Comparison of ENCODE assay signal across 8 mouse cellular contexts in the genomic region with DNA sequence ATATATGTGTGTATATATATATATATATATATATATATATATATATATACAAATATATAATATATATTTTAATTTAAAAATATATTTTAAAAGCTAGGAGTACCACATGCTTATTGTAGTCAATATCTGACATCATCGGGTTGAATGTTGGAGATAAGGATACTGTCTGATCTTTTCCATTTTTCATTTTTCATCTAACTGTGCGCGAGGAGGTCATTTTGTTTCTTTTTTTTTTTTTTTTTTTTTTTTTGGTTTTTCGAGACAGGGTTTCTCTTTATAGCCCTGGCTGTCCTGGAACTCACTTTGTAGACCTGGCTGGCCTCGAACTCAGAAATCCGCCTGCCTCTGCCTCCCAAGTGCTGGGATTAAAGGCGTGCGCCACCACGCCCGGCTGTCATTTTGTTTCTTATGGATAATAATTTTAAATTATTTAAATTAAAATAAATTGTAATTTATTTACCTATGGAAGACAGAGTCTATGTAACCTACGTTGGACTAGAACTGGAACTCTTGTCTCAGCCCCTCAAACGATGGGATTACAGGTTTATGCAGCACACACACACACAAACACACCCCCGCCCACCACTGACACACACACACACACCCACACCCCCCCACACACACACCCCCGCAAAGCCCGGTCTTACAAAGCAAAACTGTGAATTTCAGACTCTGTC. TPM values are rescaled to one million over a fixed set of nuclear protein-coding genes. Genes with fewer than 3 reads are reported as not detected.
A peak's percentile ranks its signal among the peaks of the same experiment; 100 is the strongest.
DNase-seq lines count a peak whose midpoint lies in the region; ATAC-seq and TF ChIP-seq lines count a peak whose summit lies in the region.
"Not testable (repeated sequence)": the region's sequence is repeated elsewhere in the genome, so short reads cannot be mapped to it uniquely, and the experiment has no call there.

No protein-coding gene starts in this region.

- not testable (repeated sequence) for H3K9me3 ChIP-seq in forebrain, embryonic 11.5 days (ENCODE audit: control insufficient read depth, low read length); heart, embryonic 14.5 days (ENCODE audit: control insufficient read depth, low read length); intestine, embryonic 14.5 days (ENCODE audit: control insufficient read depth, low read length); limb, embryonic 12.5 days; midbrain, embryonic 15.5 days; stomach, embryonic 14.5 days (ENCODE audit: control insufficient read depth, low read depth, low read length)

- not testable (repeated sequence) for H3K9ac ChIP-seq in forebrain, embryonic 11.5 days (ENCODE audit: low read length); intestine, embryonic 14.5 days (ENCODE audit: low read length); limb, embryonic 12.5 days (replicated peaks); midbrain, embryonic 15.5 days; stomach, embryonic 14.5 days (replicated peaks; ENCODE audit: low read depth, low read length)
- 0 out of 2 replicates have a peak overlapping the region, but pooled peaks have one; percentile 54 for H3K9ac ChIP-seq in heart, embryonic 14.5 days (ENCODE audit: low read length)

- not testable (repeated sequence) for H3K4me1 ChIP-seq in bone marrow, adult 2 months (ENCODE audit: control insufficient read depth, insufficient read depth, low read length); forebrain, embryonic 11.5 days (replicated peaks; ENCODE audit: control insufficient read depth, insufficient read depth, low read length); lung, adult 2 months (ENCODE audit: control insufficient read depth, insufficient read depth, low read length)
- peaks cover 2 to 10% of the 10 kb centered on the region in 2 experiments; a peak in 2 of 4 replicates for H3K4me1 ChIP-seq in heart, embryonic 14.5 days (ENCODE audit: control insufficient read depth in 2 of 2, insufficient read depth in 2 of 2, low read length in 2 of 2)
- peaks cover 13% of the 10 kb centered on the region for H3K4me1 ChIP-seq in intestine, embryonic 14.5 days (replicated peaks; ENCODE audit: control insufficient read depth, insufficient read depth, low read length)
- H3K4me1 ChIP-seq in limb, embryonic 12.5 days (replicated peaks) = peaks cover 18% of the 10 kb centered on the region
- H3K4me1 ChIP-seq in midbrain, embryonic 15.5 days = peaks cover 14% of the 10 kb centered on the region
- H3K4me1 ChIP-seq in stomach, embryonic 14.5 days (ENCODE audit: control insufficient read depth, insufficient read depth, low read length) = peaks cover 15% of the 10 kb centered on the region; the same call in 1 of the 2 replicates

- not testable (repeated sequence) for H3K27me3 ChIP-seq in forebrain, embryonic 11.5 days (ENCODE audit: control insufficient read depth, insufficient read depth, low read length); heart, embryonic 14.5 days (ENCODE audit: control insufficient read depth, insufficient read depth, low read length); intestine, embryonic 14.5 days (replicated peaks; ENCODE audit: control insufficient read depth, insufficient read depth, low read length); limb, embryonic 12.5 days; midbrain, embryonic 15.5 days (replicated peaks); stomach, embryonic 14.5 days (ENCODE audit: control insufficient read depth, insufficient read depth, low read length)

- peak overlapping the region; percentile 77 for H3K4me3 ChIP-seq in bone marrow, adult 2 months (replicated peaks; ENCODE audit: control insufficient read depth, low read depth, low read length)
- H3K4me3 ChIP-seq in forebrain, embryonic 11.5 days (ENCODE audit: low read depth, low read length) = peak overlapping the region; percentile 90; the same call in 1 of the 2 replicates
- H3K4me3 ChIP-seq in heart, embryonic 14.5 days (ENCODE audit: control insufficient read depth in 1 of 2, insufficient read depth in 1 of 2, low read depth in 1 of 2, low read length in 2 of 2) = peak overlapping the region; percentile 28 to 90
- peak overlapping the region; percentile 100; the same call in 1 of the 2 replicates for H3K4me3 ChIP-seq in intestine, embryonic 14.5 days (ENCODE audit: low read depth, low read length)
- peak overlapping the region; percentile 69 for H3K4me3 ChIP-seq in limb, embryonic 12.5 days (replicated peaks)
- H3K4me3 ChIP-seq in lung, adult 2 months (replicated peaks; ENCODE audit: extremely low read depth, low read depth, low read length) = peak overlapping the region; percentile 21
- H3K4me3 ChIP-seq in midbrain, embryonic 15.5 days = peak overlapping the region; percentile 68
- H3K4me3 ChIP-seq in stomach, embryonic 14.5 days (ENCODE audit: low read depth, low read length) = peak overlapping the region; percentile 87

- WGBS in bone marrow, adult 2 months = 24% methylated on average over 15 of the region's 15 CpGs
- 36% methylated on average over 14 of the region's 15 CpGs for WGBS in forebrain, embryonic 11.5 days
- 37% methylated on average over 15 of the region's 15 CpGs for WGBS in heart, embryonic 14.5 days
- 34% methylated on average over 15 of the region's 15 CpGs for WGBS in intestine, embryonic 14.5 days
- WGBS in limb, embryonic 12.5 days = 40% methylated on average over 14 of the region's 15 CpGs
- 32% methylated on average over 15 of the region's 15 CpGs for WGBS in lung, adult 2 months
- 42% methylated on average over 15 of the region's 15 CpGs for WGBS in midbrain, embryonic 15.5 days
- 38% methylated on average over 15 of the region's 15 CpGs for WGBS in stomach, embryonic 14.5 days

- 0 out of 2 replicates have a peak, but pooled peaks have one; percentile 12 for ATAC-seq in forebrain, embryonic 11.5 days (replicated peaks; ENCODE audit: low FRiP score)
- ATAC-seq in heart, embryonic 14.5 days (ENCODE audit: insufficient number of reproducible peaks, insufficient read depth, low FRiP score, low read depth); limb, embryonic 12.5 days (ENCODE audit: insufficient number of reproducible peaks, insufficient read depth, low FRiP score, low TSS enrichment, low read depth); stomach, embryonic 14.5 days (ENCODE audit: insufficient number of reproducible peaks, insufficient read depth, low FRiP score, low read depth): not testable (repeated sequence)
- ATAC-seq in intestine, embryonic 14.5 days (replicated peaks; ENCODE audit: low FRiP score, low TSS enrichment, low read depth) = peak; percentile 53; the same call in 1 of the 2 replicates
- peak; percentile 65; the same call in 1 of the 2 replicates for ATAC-seq in midbrain, embryonic 15.5 days (replicated peaks)

- TF ChIP-seq POLR2A in bone marrow, adult 2 months (IDR thresholded peaks at IDR 0.05; ENCODE audit: borderline replicate concordance, control insufficient read depth, low read depth, low read length); lung, adult 2 months (IDR thresholded peaks at IDR 0.05; ENCODE audit: borderline replicate concordance, extremely low read depth, low read depth, low read length): not testable (repeated sequence)

- not testable (repeated sequence) for TF ChIP-seq CTCF in bone marrow, adult 2 months (IDR thresholded peaks at IDR 0.05; ENCODE audit: control insufficient read depth, insufficient read depth, low read length); lung, adult 2 months (IDR thresholded peaks at IDR 0.05; ENCODE audit: insufficient read depth, low read length)

- H3K36me3 ChIP-seq in forebrain, embryonic 11.5 days (ENCODE audit: control insufficient read depth, insufficient read depth, low read length) = peaks cover 15% of the 10 kb centered on the region; the same call in 1 of the 2 replicates
- H3K36me3 ChIP-seq in heart, embryonic 14.5 days (ENCODE audit: control insufficient read depth, insufficient read depth, low read length) = peaks cover 32% of the 10 kb centered on the region
- peaks cover 30% of the 10 kb centered on the region for H3K36me3 ChIP-seq in intestine, embryonic 14.5 days (ENCODE audit: control insufficient read depth, insufficient read depth, low read length)
- peaks cover 29% of the 10 kb centered on the region for H3K36me3 ChIP-seq in limb, embryonic 12.5 days
- H3K36me3 ChIP-seq in midbrain, embryonic 15.5 days (replicated peaks) = peaks cover 20% of the 10 kb centered on the region
- H3K36me3 ChIP-seq in stomach, embryonic 14.5 days (ENCODE audit: control insufficient read depth, insufficient read depth, low read length) = peaks cover 21% of the 10 kb centered on the region

- not testable (repeated sequence) for H3K27ac ChIP-seq in bone marrow, adult 2 months (ENCODE audit: control insufficient read depth, insufficient read depth, low read depth, low read length, poor library complexity); forebrain, embryonic 11.5 days (ENCODE audit: low read depth, low read length); heart, embryonic 14.5 days (replicated peaks in 1 of 2; ENCODE audit: control insufficient read depth in 1 of 2, insufficient read depth in 1 of 2, low read depth in 2 of 2, low read length in 2 of 2); intestine, embryonic 14.5 days (ENCODE audit: low read depth); limb, embryonic 12.5 days; stomach, embryonic 14.5 days (ENCODE audit: low read length)
- H3K27ac ChIP-seq in midbrain, embryonic 15.5 days = peak overlapping the region; percentile 50; the same call in 1 of the 2 replicates

- peak overlapping the region; percentile 40; the same call in 1 of the 2 replicates for H3K4me2 ChIP-seq in forebrain, embryonic 11.5 days (ENCODE audit: low read depth, low read length, severe bottlenecking)
- H3K4me2 ChIP-seq in heart, embryonic 14.5 days (ENCODE audit: low read length) = peak overlapping the region; percentile 53
- peak overlapping the region; percentile 42 for H3K4me2 ChIP-seq in intestine, embryonic 14.5 days (ENCODE audit: low read length)
- peak overlapping the region; percentile 92 for H3K4me2 ChIP-seq in limb, embryonic 12.5 days
- H3K4me2 ChIP-seq in midbrain, embryonic 15.5 days = peak overlapping the region; percentile 44
- H3K4me2 ChIP-seq in stomach, embryonic 14.5 days (replicated peaks; ENCODE audit: low read depth, low read length) = peak overlapping the region; percentile 31

- not testable (repeated sequence) for DNase-seq in forebrain, embryonic 11.5 days (ENCODE audit: low spot score); intestine, embryonic 14.5 days (ENCODE audit: low spot score); lung, adult 2 months

RNA-seq across cellular contexts. Expression of gene Rpl27, which starts 0.5 kb away (rescaled TPM):
- 532 and 941 TPM in 2 replicates for polyA plus RNA-seq in bone marrow, adult 2 months (2011; ENCODE audit: insufficient read depth, insufficient read length, low replicate concordance, missing spikeins)
- 370 and 424 TPM in 2 replicates for polyA plus RNA-seq in forebrain, embryonic 11.5 days (2014; fragmentation: Nextera tagmentation; extraction: Ambion mirVana)
- 245 and 260 TPM in 2 replicates for polyA plus RNA-seq in heart, embryonic 14.5 days (2014; fragmentation: Nextera tagmentation; extraction: Ambion mirVana)
- 412 and 439 TPM in 2 replicates for polyA plus RNA-seq in intestine, embryonic 14.5 days (2014; fragmentation: Nextera tagmentation; extraction: Ambion mirVana)
- 382 and 394 TPM in 2 replicates for polyA plus RNA-seq in limb, embryonic 12.5 days (2016; fragmentation: Nextera tagmentation; extraction: Ambion mirVana)
- 221 and 297 TPM in 2 replicates for polyA plus RNA-seq in lung, adult 2 months (2012; rRNA removed)
- polyA plus RNA-seq in midbrain, embryonic 15.5 days (2015; fragmentation: Nextera tagmentation; extraction: Ambion mirVana) = 197 and 212 TPM in 2 replicates
- 373 and 398 TPM in 2 replicates for polyA plus RNA-seq in stomach, embryonic 14.5 days (2014; fragmentation: Nextera tagmentation; extraction: Ambion mirVana)

RNA-seq across cellular contexts. Expression of gene Ifi35, which starts 6.6 kb away (rescaled TPM):
- 24.9 and 45.0 TPM in 2 replicates for polyA plus RNA-seq in bone marrow, adult 2 months (2011; ENCODE audit: insufficient read depth, insufficient read length, low replicate concordance, missing spikeins)
- 3.8 and 3.9 TPM in 2 replicates for polyA plus RNA-seq in forebrain, embryonic 11.5 days (2014; fragmentation: Nextera tagmentation; extraction: Ambion mirVana)
- 17.1 and 17.3 TPM in 2 replicates for polyA plus RNA-seq in heart, embryonic 14.5 days (2014; fragmentation: Nextera tagmentation; extraction: Ambion mirVana)
- 16.9 and 18.3 TPM in 2 replicates for polyA plus RNA-seq in intestine, embryonic 14.5 days (2014; fragmentation: Nextera tagmentation; extraction: Ambion mirVana)
- 6.3 and 6.6 TPM in 2 replicates for polyA plus RNA-seq in limb, embryonic 12.5 days (2016; fragmentation: Nextera tagmentation; extraction: Ambion mirVana)
- 57.9 and 76.4 TPM in 2 replicates for polyA plus RNA-seq in lung, adult 2 months (2012; rRNA removed)
- polyA plus RNA-seq in midbrain, embryonic 15.5 days (2015; fragmentation: Nextera tagmentation; extraction: Ambion mirVana) = 3.9 and 4.0 TPM in 2 replicates
- polyA plus RNA-seq in stomach, embryonic 14.5 days (2014; fragmentation: Nextera tagmentation; extraction: Ambion mirVana) = 22.4 and 23.0 TPM in 2 replicates

RNA-seq across cellular contexts. Expression of gene Ptges3l, which starts 16.5 kb away (rescaled TPM):
- 2.4 TPM in 1 of 2 replicates, not detected in the other for polyA plus RNA-seq in bone marrow, adult 2 months (2011; ENCODE audit: insufficient read depth, insufficient read length, low replicate concordance, missing spikeins)
- polyA plus RNA-seq in forebrain, embryonic 11.5 days (2014; fragmentation: Nextera tagmentation; extraction: Ambion mirVana) = 1.6 and 2.7 TPM in 2 replicates
- polyA plus RNA-seq in heart, embryonic 14.5 days (2014; fragmentation: Nextera tagmentation; extraction: Ambion mirVana) = 81.7 and 96.0 TPM in 2 replicates
- 16.3 and 17.9 TPM in 2 replicates for polyA plus RNA-seq in intestine, embryonic 14.5 days (2014; fragmentation: Nextera tagmentation; extraction: Ambion mirVana)
- 7.8 and 9.4 TPM in 2 replicates for polyA plus RNA-seq in limb, embryonic 12.5 days (2016; fragmentation: Nextera tagmentation; extraction: Ambion mirVana)
- 1.7 and 5.3 TPM in 2 replicates for polyA plus RNA-seq in lung, adult 2 months (2012; rRNA removed)
- 1.7 and 2.0 TPM in 2 replicates for polyA plus RNA-seq in midbrain, embryonic 15.5 days (2015; fragmentation: Nextera tagmentation; extraction: Ambion mirVana)
- 18.0 and 24.1 TPM in 2 replicates for polyA plus RNA-seq in stomach, embryonic 14.5 days (2014; fragmentation: Nextera tagmentation; extraction: Ambion mirVana)

RNA-seq across cellular contexts. Expression of gene Rundc1, which starts 16.7 kb away (rescaled TPM):
- polyA plus RNA-seq in bone marrow, adult 2 months (2011; ENCODE audit: insufficient read depth, insufficient read length, low replicate concordance, missing spikeins) = 3.5 and 10.7 TPM in 2 replicates
- polyA plus RNA-seq in forebrain, embryonic 11.5 days (2014; fragmentation: Nextera tagmentation; extraction: Ambion mirVana) = 22.5 and 24.5 TPM in 2 replicates
- 10.1 and 10.7 TPM in 2 replicates for polyA plus RNA-seq in heart, embryonic 14.5 days (2014; fragmentation: Nextera tagmentation; extraction: Ambion mirVana)
- polyA plus RNA-seq in intestine, embryonic 14.5 days (2014; fragmentation: Nextera tagmentation; extraction: Ambion mirVana) = 13.5 and 14.5 TPM in 2 replicates
- 22.0 and 24.0 TPM in 2 replicates for polyA plus RNA-seq in limb, embryonic 12.5 days (2016; fragmentation: Nextera tagmentation; extraction: Ambion mirVana)
- polyA plus RNA-seq in lung, adult 2 months (2012; rRNA removed) = 21.7 and 22.4 TPM in 2 replicates
- 31.7 and 34.9 TPM in 2 replicates for polyA plus RNA-seq in midbrain, embryonic 15.5 days (2015; fragmentation: Nextera tagmentation; extraction: Ambion mirVana)
- polyA plus RNA-seq in stomach, embryonic 14.5 days (2014; fragmentation: Nextera tagmentation; extraction: Ambion mirVana) = 12.0 and 13.5 TPM in 2 replicates

RNA-seq across cellular contexts. Expression of gene Gm27029, which starts 17.0 kb away (rescaled TPM):
- polyA plus RNA-seq in bone marrow, adult 2 months (2011; ENCODE audit: insufficient read depth, insufficient read length, low replicate concordance, missing spikeins) = 7.1 and 7.2 TPM in 2 replicates
- 8.2 and 9.5 TPM in 2 replicates for polyA plus RNA-seq in forebrain, embryonic 11.5 days (2014; fragmentation: Nextera tagmentation; extraction: Ambion mirVana)
- 10.2 and 17.4 TPM in 2 replicates for polyA plus RNA-seq in heart, embryonic 14.5 days (2014; fragmentation: Nextera tagmentation; extraction: Ambion mirVana)
- 8.6 and 9.6 TPM in 2 replicates for polyA plus RNA-seq in intestine, embryonic 14.5 days (2014; fragmentation: Nextera tagmentation; extraction: Ambion mirVana)
- 8.2 and 9.8 TPM in 2 replicates for polyA plus RNA-seq in limb, embryonic 12.5 days (2016; fragmentation: Nextera tagmentation; extraction: Ambion mirVana)
- polyA plus RNA-seq in lung, adult 2 months (2012; rRNA removed) = 0.22 and 0.36 TPM in 2 replicates
- 8.3 and 8.7 TPM in 2 replicates for polyA plus RNA-seq in midbrain, embryonic 15.5 days (2015; fragmentation: Nextera tagmentation; extraction: Ambion mirVana)
- polyA plus RNA-seq in stomach, embryonic 14.5 days (2014; fragmentation: Nextera tagmentation; extraction: Ambion mirVana) = 8.5 and 9.8 TPM in 2 replicates

Comparison
In these comparisons a context has a peak if more than half of its experiments do, and no peak if none do; other contexts are left out.
1. H3K4me3 ChIP-seq: peak in every context shown above with its lines; median percentile 100 in intestine, embryonic 14.5 days; 90 in forebrain, embryonic 11.5 days; 87 in stomach, embryonic 14.5 days; 77 in bone marrow, adult 2 months; 69 in limb, embryonic 12.5 days; 68 in midbrain, embryonic 15.5 days; 59 in heart, embryonic 14.5 days; 21 in lung, adult 2 months.
2. H3K4me2 ChIP-seq: peak in every context shown above with its lines; median percentile 92 in limb, embryonic 12.5 days; 53 in heart, embryonic 14.5 days; 44 in midbrain, embryonic 15.5 days; 42 in intestine, embryonic 14.5 days; 40 in forebrain, embryonic 11.5 days; 31 in stomach, embryonic 14.5 days.